Mouse (Mus musculus) cerebellum, adult 9-10 months (tissue): ENCODE data around the gene Hnrnpab.

Source experiments
- DNase-seq: peaks from one replicate; pipeline ENCODE4 v3.0.0; 2022

Hnrnpab gene

GRCm38 (mm10) chr11:51555066-51555465 is 51.6 kb downstream of the Hnrnpab start:
- DNase-seq, result no peak

- no peak for DNase-seq
Measured at GRCm38 (mm10) chr11:51554590-51554989, 52.1 kb downstream of the Hnrnpab start.

- no peak for DNase-seq
Measured at GRCm38 (mm10) chr11:51552091-51552490, 54.6 kb downstream of the Hnrnpab start.

- DNase-seq, result no peak
Measured at GRCm38 (mm10) chr11:51551253-51551652, 55.4 kb downstream of the Hnrnpab start.
